Mouse (Mus musculus): ENCODE measurements at regions not wholly inside any gene's neighbourhood (a gene's known extent, or its start where the extent isn't known, plus 50 kb on each side); places are given as distances from the start of the nearest gene placed in this dataset.

DNA sequence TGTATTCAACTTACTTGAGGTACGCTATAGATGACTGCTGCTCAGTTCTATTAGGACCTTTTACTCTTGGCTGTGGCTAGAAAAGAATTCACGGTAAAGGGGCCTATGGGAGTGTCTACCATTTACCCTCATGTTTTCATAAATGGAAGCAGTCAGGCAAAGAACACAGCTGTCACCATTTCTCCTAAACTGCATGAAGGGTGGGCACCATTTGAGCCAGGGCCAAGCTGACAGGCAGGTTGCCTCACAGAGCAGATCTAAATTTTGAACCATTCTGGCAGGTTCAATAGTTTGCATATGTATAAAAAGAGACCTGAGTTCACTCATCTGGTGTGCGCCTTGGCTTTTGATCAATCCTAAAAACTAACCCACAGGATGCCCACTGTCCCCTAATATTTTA lies 410.3 kb downstream of the Rwdd3 start:
- no peak for TF ChIP-seq POLR2A (IDR thresholded peaks at IDR 0.05; ENCODE audit: insufficient read depth, low read length)
- no peak for TF ChIP-seq CTCF (IDR thresholded peaks at IDR 0.05; ENCODE audit: low read depth, low read length)
- no peak for TF ChIP-seq EP300 (IDR thresholded peaks at IDR 0.05; ENCODE audit: insufficient read depth, low read depth, low read length)

All from ES-Bruce4 (cell line).